Mouse (Mus musculus) kidney, embryonic 15.5 days (tissue): Measurements from ENCODE around the gene 4933414I15Rik. TPM values are rescaled to one million over a fixed set of nuclear protein-coding genes. Genes with fewer than 3 reads are reported as not detected.

Source experiments
- ATAC-seq: fragments of 200-750 bp; cut with Nextera tagmentation; replicated peaks from 2 replicates; pipeline ENCODE4 v1.8.0; 2017; ENCODE audit warnings: moderate TSS enrichment; ENCODE audit not compliant: low FRiP score
- H3K27ac ChIP-seq: fragments of 300-500 bp; sonication (generic); 2 replicates; pipeline ENCODE4 v1.5.1; 2015; ENCODE audit warnings: mild to moderate bottlenecking, inconsistent platforms
- H3K27me3 ChIP-seq: fragments of 300-500 bp; sonication (generic); 2 replicates; pipeline ENCODE4 v1.6.1; 2015; ENCODE audit warnings: inconsistent platforms
- H3K36me3 ChIP-seq: fragments of 300-500 bp; sonication (generic); 2 replicates; pipeline ENCODE4 v1.6.1; 2015; ENCODE audit warnings: inconsistent platforms
- H3K4me1 ChIP-seq: fragments of 300-500 bp; sonication (generic); 2 replicates; pipeline ENCODE4 v1.6.1; 2015; ENCODE audit warnings: inconsistent platforms
- H3K4me2 ChIP-seq: fragments of 300-500 bp; sonication (generic); 2 replicates; pipeline ENCODE4 v1.6.1; 2015; ENCODE audit warnings: moderate library complexity, mild to moderate bottlenecking, inconsistent platforms
- H3K4me3 ChIP-seq: fragments of 300-500 bp; sonication (generic); replicated peaks from 2 replicates; pipeline ENCODE4 v1.5.1; 2015; ENCODE audit warnings: mild to moderate bottlenecking, inconsistent platforms
- H3K9ac ChIP-seq: fragments of 300-500 bp; sonication (generic); 2 replicates; pipeline ENCODE4 v1.6.1; 2015; ENCODE audit warnings: mild to moderate bottlenecking, inconsistent platforms
- H3K9me3 ChIP-seq: fragments of 300-500 bp; sonication (generic); replicated peaks from 2 replicates; pipeline ENCODE4 v1.6.1; 2016; ENCODE audit warnings: inconsistent platforms
- WGBS: fragments of 180-500 bp; shearing (Covaris S2); methylation state at CpG from one replicate; pipeline ENCODE4 v1.1.7; 2015; ENCODE audit warnings: mixed read lengths; 5-methylcytosine and 5-hydroxymethylcytosine counted together
- polyA plus RNA-seq: library from polyadenylated mRNA; unstranded; fragments of >200 nt; fragmentation: Nextera tagmentation; extraction: Ambion mirVana; gene quantifications from 2 replicates; pipeline ENCODE4 v1.2.1, GENCODE M21; 2015

The 4933414I15Rik gene
- polyA plus RNA-seq, 1 experiment from 2014 or later = not detected

- H3K36me3 ChIP-seq = no peaks in the 10 kb centered on the region
- peak; percentile 73 for ATAC-seq
- H3K9ac ChIP-seq = peak overlapping the region; percentile 76
- WGBS = 1% methylated on average over 16 of the region's 16 CpGs
- peak overlapping the region; percentile 96 for H3K4me2 ChIP-seq
- H3K27me3 ChIP-seq = no peaks in the 10 kb centered on the region
- H3K4me1 ChIP-seq = peaks cover 6% of the 10 kb centered on the region
- H3K27ac ChIP-seq = peak overlapping the region; percentile 71
- peak overlapping the region; percentile 78 for H3K4me3 ChIP-seq
- H3K9me3 ChIP-seq = no peaks in the 10 kb centered on the region
Measured at GRCm38 (mm10) chr11:50931021-50931420, 12.5 kb downstream of the 4933414I15Rik start.

GRCm38 (mm10) chr11:50930469-50931014 is 13.0 kb downstream of the 4933414I15Rik start:
- H3K27me3 ChIP-seq = no peaks in the 10 kb centered on the region
- no peak for ATAC-seq
- H3K36me3 ChIP-seq = no peaks in the 10 kb centered on the region
- peaks cover 6% of the 10 kb centered on the region for H3K4me1 ChIP-seq
- 16% methylated on average over 14 of the region's 14 CpGs for WGBS
- H3K9ac ChIP-seq = peak overlapping the region; percentile 76
- H3K4me2 ChIP-seq = peak overlapping the region; percentile 96
- no peak overlapping the region for H3K27ac ChIP-seq
- H3K4me3 ChIP-seq = peak overlapping the region; percentile 78
- H3K9me3 ChIP-seq = no peaks in the 10 kb centered on the region

- peak within 1 kb of the TSS; percentile 75 for H3K9ac ChIP-seq
- peak within 1 kb of the TSS; percentile 89 for H3K27ac ChIP-seq
- H3K4me2 ChIP-seq = peak within 1 kb of the TSS; percentile 59
- peak within 1 kb of the TSS; percentile 75 for H3K4me3 ChIP-seq
- peaks cover 29% of the 10 kb centered on the region for H3K36me3 ChIP-seq
- H3K9me3 ChIP-seq = peaks cover 5% of the 10 kb centered on the region; the same call in 1 of the 2 replicates
- H3K4me1 ChIP-seq = 0 out of 2 replicates have a peak, but pooled peaks cover 5% of the 10 kb centered on the region
- no peaks in the 10 kb centered on the region for H3K27me3 ChIP-seq
- WGBS = under 1% methylated on average over 47 of the region's 47 CpGs
- peak; percentile 98 for ATAC-seq
Measured at GRCm38 (mm10) chr11:50915671-50916320, 27.8 kb downstream of the 4933414I15Rik start, which contains the start of gene Zfp2. TSS of gene Zfp2 (minus strand) at chr11:50916165.

GRCm38 (mm10) chr11:50914461-50914860 is 29.1 kb downstream of the 4933414I15Rik start:
- Histone ChIP-seq H3K4me2 (no peak overlapping the region), H3K27ac (no peak overlapping the region), H3K4me1 (0 out of 2 replicates have a peak, but pooled peaks cover 5% of the 10 kb centered on the region), H3K36me3 (peaks cover 43% of the 10 kb centered on the region), H3K4me3 (no peak overlapping the region), H3K9me3 (peaks cover 5% of the 10 kb centered on the region; the same call in 1 of the 2 replicates), H3K9ac (no peak overlapping the region), H3K27me3 (no peaks in the 10 kb centered on the region)
- WGBS = 91% methylated on average over 3 of the region's 3 CpGs
- no peak for ATAC-seq

GRCm38 (mm10) chr11:50913301-50913700 is 30.3 kb downstream of the 4933414I15Rik start:
- Histone ChIP-seq H3K36me3 (peaks cover 54% of the 10 kb centered on the region), H3K4me3 (no peak overlapping the region), H3K4me1 (0 out of 2 replicates have a peak, but pooled peaks cover 5% of the 10 kb centered on the region), H3K9ac (no peak overlapping the region), H3K9me3 (peaks cover 5% of the 10 kb centered on the region; the same call in 1 of the 2 replicates), H3K27ac (no peak overlapping the region), H3K27me3 (no peaks in the 10 kb centered on the region), H3K4me2 (no peak overlapping the region)
- WGBS = 78% methylated on average over 1 of the region's 1 CpGs
- no peak for ATAC-seq

GRCm38 (mm10) chr11:50908136-50908535 is 35.4 kb downstream of the 4933414I15Rik start:
- peaks cover 90% of the 10 kb centered on the region for H3K36me3 ChIP-seq
- H3K27ac ChIP-seq = no peak overlapping the region
- H3K4me1 ChIP-seq = no peaks in the 10 kb centered on the region
- no peaks in the 10 kb centered on the region for H3K27me3 ChIP-seq
- H3K9me3 ChIP-seq = peaks cover 22% of the 10 kb centered on the region
- 86% methylated on average over 5 of the region's 5 CpGs for WGBS
- no peak overlapping the region for H3K9ac ChIP-seq
- no peak for ATAC-seq
- no peak overlapping the region for H3K4me3 ChIP-seq
- no peak overlapping the region for H3K4me2 ChIP-seq

- no peaks in the 10 kb centered on the region for H3K27me3 ChIP-seq
- no peak for ATAC-seq
- H3K36me3 ChIP-seq = peaks cover 41% of the 10 kb centered on the region
- no peak overlapping the region for H3K4me3 ChIP-seq
- H3K9me3 ChIP-seq = peaks cover 56% of the 10 kb centered on the region
- no peak overlapping the region for H3K4me2 ChIP-seq
- H3K9ac ChIP-seq = no peak overlapping the region
- no peaks in the 10 kb centered on the region for H3K4me1 ChIP-seq
- WGBS = 80% methylated on average over 1 of the region's 1 CpGs
- H3K27ac ChIP-seq = no peak overlapping the region
Measured at GRCm38 (mm10) chr11:50897359-50897758, 46.2 kb downstream of the 4933414I15Rik start.

GRCm38 (mm10) chr11:50892441-50892840 is 51.1 kb downstream of the 4933414I15Rik start:
- Histone ChIP-seq H3K27me3 (no peaks in the 10 kb centered on the region), H3K9me3 (peaks cover 18% of the 10 kb centered on the region), H3K4me2 (no peak overlapping the region), H3K4me3 (no peak overlapping the region), H3K36me3 (no peaks in the 10 kb centered on the region), H3K9ac (no peak overlapping the region), H3K4me1 (no peaks in the 10 kb centered on the region), H3K27ac (no peak overlapping the region)
- no peak for ATAC-seq
- WGBS = 52% methylated on average over 2 of the region's 2 CpGs

Other genes starting within 250 kb of the 4933414I15Rik start
- 29.3 and 31.3 TPM in 2 replicates for gene Zfp354c, start 116.0 kb downstream of the 4933414I15Rik start, polyA plus RNA-seq
- 0.76 and 0.91 TPM in 2 replicates for gene Zfp879, start 102.2 kb downstream of the 4933414I15Rik start, polyA plus RNA-seq
- not detected in 2 replicates for gene Grm6, start 93.1 kb downstream of the 4933414I15Rik start, polyA plus RNA-seq
- gene Zfp454, start 56.1 kb downstream of the 4933414I15Rik start, polyA plus RNA-seq = 8.5 and 9.6 TPM in 2 replicates
- gene Zfp2, start 27.6 kb downstream of the 4933414I15Rik start, polyA plus RNA-seq = 13.9 and 14.5 TPM in 2 replicates
- gene Zfp354b, start 12.1 kb downstream of the 4933414I15Rik start, polyA plus RNA-seq = 1.5 and 1.6 TPM in 2 replicates
- gene Prop1, start 10.0 kb upstream of the 4933414I15Rik start, polyA plus RNA-seq = not detected in 2 replicates
- not detected in 2 replicates for gene Olfr1378, start 22.8 kb upstream of the 4933414I15Rik start, polyA plus RNA-seq
- gene Olfr1377, start 38.2 kb upstream of the 4933414I15Rik start, polyA plus RNA-seq = not detected in 2 replicates
- not detected in 2 replicates for gene Olfr51, start 59.8 kb upstream of the 4933414I15Rik start, polyA plus RNA-seq
- not detected in 2 replicates for gene Olfr54, start 70.5 kb upstream of the 4933414I15Rik start, polyA plus RNA-seq
- not detected in 2 replicates for gene Olfr1375, start 104.3 kb upstream of the 4933414I15Rik start, polyA plus RNA-seq
- gene Zfp354a, start 115.5 kb upstream of the 4933414I15Rik start, polyA plus RNA-seq = 9.7 and 12.7 TPM in 2 replicates